Mouse (Mus musculus): ENCODE measurements around the gene Astn2. TPM values are rescaled to one million over a fixed set of nuclear protein-coding genes. Genes with fewer than 3 reads are reported as not detected.

Gene Astn2
- polyA plus RNA-seq (2012; rRNA removed): 3.4 and 4.3 TPM in 2 replicates

DNA sequence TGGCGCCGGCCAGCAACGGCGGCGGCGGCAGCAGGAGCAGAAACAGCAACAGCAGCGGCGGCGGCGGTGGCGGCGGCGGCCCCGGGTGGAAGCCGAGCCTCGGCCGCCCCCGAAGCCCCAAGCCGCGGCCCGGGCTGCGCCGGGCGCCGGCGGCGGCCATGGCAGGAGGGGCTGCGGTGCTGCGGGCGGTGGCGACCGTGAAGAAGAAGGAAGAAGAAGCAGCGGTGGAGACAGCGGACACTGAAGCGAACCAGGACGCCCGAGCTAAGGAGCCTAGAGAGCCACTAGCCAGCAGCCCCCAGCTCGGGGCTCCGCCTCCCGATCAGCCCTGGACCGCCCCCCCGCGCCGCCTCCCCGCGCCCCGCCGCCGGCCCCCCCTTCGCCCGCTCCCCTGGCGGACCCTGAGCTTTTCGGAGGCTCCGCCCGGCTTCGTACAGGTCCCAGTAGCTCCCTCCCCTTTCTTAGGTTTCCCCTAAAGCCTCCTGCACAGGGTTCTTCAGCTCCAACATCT, at the start of gene Astn2:
TSS of gene Astn2 (minus strand) at position 411 of the 511 bp plus-strand sequence.

DNA sequence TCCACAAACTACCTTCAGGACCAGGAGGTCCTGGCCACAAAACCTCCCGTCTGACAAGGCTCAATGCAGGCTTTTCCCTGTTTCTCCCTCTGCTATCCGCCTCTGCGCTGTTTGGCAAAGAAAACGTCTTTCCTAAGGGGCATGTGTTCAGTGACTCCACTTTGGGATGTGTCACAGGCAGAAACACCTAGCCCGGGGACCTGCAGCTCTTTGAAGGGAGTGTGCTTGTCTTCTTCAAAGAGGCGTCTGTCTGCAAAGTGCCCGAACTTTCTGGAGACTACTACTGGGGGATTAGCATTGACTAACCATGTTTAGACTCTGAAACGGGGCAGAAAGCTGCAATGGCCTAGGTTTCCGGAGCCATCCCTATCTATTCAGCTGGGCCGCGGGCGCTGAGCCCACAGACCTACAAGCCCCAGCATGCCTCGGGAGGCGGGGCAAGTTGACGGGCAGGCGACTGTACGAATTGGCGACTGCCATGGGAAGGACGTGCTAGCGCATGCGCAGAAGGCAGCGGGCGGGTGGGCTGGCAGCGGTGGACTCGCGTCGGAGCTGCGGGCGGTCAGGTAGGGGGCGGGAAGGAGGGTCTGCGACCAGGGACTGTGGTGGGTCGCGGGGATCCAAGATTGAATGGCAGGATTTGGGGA, 799.8 kb downstream of the Astn2 start, which contains the start of gene Trim32:
TSS of gene Trim32 (plus strand) at position 483 of the 647 bp plus-strand sequence.

